Mouse (Mus musculus) CH12.LX (cell line): Measurements from ENCODE around the gene Sema3c. TPM values are rescaled to one million over a fixed set of nuclear protein-coding genes. Genes with fewer than 3 reads are reported as not detected.

Experiments
- DNase-seq: peaks from one replicate; pipeline ENCODE4 v3.0.0-alpha.2; 2013; ENCODE audit errors: extremely low read depth
- H3K27ac ChIP-seq: 2 replicates; pipeline ENCODE4 v1.5.1; 2012; ENCODE audit warnings: low read depth, mild to moderate bottlenecking, control low read depth, moderate library complexity; ENCODE audit not compliant: insufficient read depth
- H3K27me3 ChIP-seq: replicated peaks from 2 replicates; pipeline ENCODE3; 2012; ENCODE audit warnings: inconsistent platforms
- H3K36me3 ChIP-seq, 2 experiments: replicated peaks in 1 of 2; 2 replicates each; pipeline versions ENCODE3 to v1.6.1; 2012; ENCODE audit warnings: inconsistent platforms in 1 of 2, low read length in 1 of 2, mild to moderate bottlenecking in 1 of 2, mixed read lengths in 1 of 2, moderate library complexity in 1 of 2; ENCODE audit not compliant: control insufficient read depth in 1 of 2, insufficient read depth in 1 of 2
- H3K4me1 ChIP-seq, 2 experiments: 2 replicates each; pipeline ENCODE4 v1.6.1; 2012; ENCODE audit warnings: inconsistent platforms in 1 of 2, moderate library complexity in 1 of 2; ENCODE audit not compliant: insufficient read depth in 2 of 2, control insufficient read depth in 1 of 2
- H3K4me2 ChIP-seq: 2 replicates; pipeline ENCODE4 v1.6.1; 2012; ENCODE audit warnings: low read depth, mild to moderate bottlenecking, control low read depth; ENCODE audit not compliant: poor library complexity, insufficient read depth, severe bottlenecking
- H3K4me3 ChIP-seq, 3 experiments: fragments of 150-350 bp in 1 of 3; sonication (generic) in 1 of 3; replicated peaks in 1 of 3; 2 replicates each; pipeline versions ENCODE3 to v1.5.1; 2011 to 2012; ENCODE audit warnings: low read depth in 2 of 3, low read length in 2 of 3, mild to moderate bottlenecking in 2 of 3, moderate library complexity in 2 of 3, control low read depth in 1 of 3, improper control_type of control experiment in 1 of 3, inconsistent platforms in 1 of 3, mixed read lengths in 1 of 3; ENCODE audit not compliant: poor library complexity in 1 of 3
- H3K79me2 ChIP-seq: replicated peaks from 2 replicates; pipeline ENCODE4 v1.6.1; 2012; ENCODE audit warnings: mild to moderate bottlenecking, moderate library complexity; ENCODE audit not compliant: control insufficient read depth, poor library complexity, insufficient read depth, severe bottlenecking; ENCODE audit errors: extremely low read depth
- H3K9ac ChIP-seq: 2 replicates; pipeline ENCODE4 v1.6.1; 2012; ENCODE audit warnings: low read depth, mild to moderate bottlenecking, control low read depth, moderate library complexity; ENCODE audit not compliant: insufficient read depth
- H3K9me3 ChIP-seq: replicated peaks from 2 replicates; pipeline ENCODE3; 2012; ENCODE audit warnings: low read length, inconsistent platforms, mixed read lengths
- BHLHE40 ChIP-seq: IDR thresholded peaks from 2 replicates; pipeline ENCODE4 v1.6.1; 2011; ENCODE audit warnings: mild to moderate bottlenecking, low read depth, low read length, improper control_type of control experiment
- CHD1 ChIP-seq: IDR thresholded peaks from 2 replicates; pipeline ENCODE4 v1.6.1; 2012; ENCODE audit warnings: low read depth, low read length, improper control_type of control experiment, inconsistent platforms
- CHD2 ChIP-seq: IDR thresholded peaks from 2 replicates; pipeline ENCODE4 v1.6.1; 2011; ENCODE audit warnings: low read length, improper control_type of control experiment
- E2F4 ChIP-seq: IDR thresholded peaks from 2 replicates; pipeline ENCODE4 v1.6.1; 2011; ENCODE audit warnings: low read depth, low read length, improper control_type of control experiment; ENCODE audit not compliant: insufficient replicate concordance
- EP300 ChIP-seq: IDR thresholded peaks from 2 replicates; pipeline ENCODE4 v1.6.1; 2011; ENCODE audit warnings: low read length, improper control_type of control experiment
- HCFC1 ChIP-seq: IDR thresholded peaks from 2 replicates; pipeline ENCODE4 v1.6.1; 2012; ENCODE audit warnings: low read depth, mild to moderate bottlenecking, inconsistent platforms, low read length, improper control_type of control experiment
- IRF4 ChIP-seq: IDR thresholded peaks from 2 replicates; pipeline ENCODE4 v1.6.1; 2014; ENCODE audit warnings: low read depth, mild to moderate bottlenecking, inconsistent platforms, low read length, improper control_type of control experiment
- JUN ChIP-seq: IDR thresholded peaks from 2 replicates; pipeline ENCODE4 v1.6.1; 2011; ENCODE audit warnings: low read depth, mild to moderate bottlenecking, low read length, improper control_type of control experiment, moderate library complexity; ENCODE audit not compliant: insufficient read depth
- KAT2A ChIP-seq: IDR thresholded peaks from 2 replicates; pipeline ENCODE4 v1.6.1; 2012; ENCODE audit warnings: low read length, improper control_type of control experiment, inconsistent platforms; ENCODE audit not compliant: insufficient replicate concordance
- MAX ChIP-seq: IDR thresholded peaks from 2 replicates; pipeline ENCODE4 v1.6.1; 2011; ENCODE audit warnings: low read length, improper control_type of control experiment
- MAZ ChIP-seq: IDR thresholded peaks from 2 replicates; pipeline ENCODE4 v1.6.1; 2012; ENCODE audit warnings: low read depth, mild to moderate bottlenecking, inconsistent platforms, low read length, improper control_type of control experiment, moderate library complexity
- MEF2A ChIP-seq: IDR thresholded peaks from 2 replicates; pipeline ENCODE4 v1.6.1; 2014; ENCODE audit warnings: low read depth, mild to moderate bottlenecking, inconsistent platforms, low read length, improper control_type of control experiment, borderline replicate concordance
- MXI1 ChIP-seq: IDR thresholded peaks from 2 replicates; pipeline ENCODE4 v1.6.1; 2011; ENCODE audit warnings: mild to moderate bottlenecking, low read depth, low read length, improper control_type of control experiment
- NELFE ChIP-seq: IDR thresholded peaks from 2 replicates; pipeline ENCODE4 v1.6.1; 2011; ENCODE audit warnings: low read depth, low read length, improper control_type of control experiment
- RAD21 ChIP-seq: IDR thresholded peaks from 2 replicates; pipeline ENCODE4 v1.6.1; 2011; ENCODE audit warnings: low read depth, mild to moderate bottlenecking, low read length, improper control_type of control experiment, moderate library complexity
- SIN3A ChIP-seq: IDR thresholded peaks from 2 replicates; pipeline ENCODE4 v1.6.1; 2012; ENCODE audit warnings: low read length, improper control_type of control experiment, inconsistent platforms
- SMC3 ChIP-seq: IDR thresholded peaks from 2 replicates; pipeline ENCODE4 v1.6.1; 2011; ENCODE audit warnings: low read depth, low read length, improper control_type of control experiment
- TBP ChIP-seq: conservative IDR thresholded peaks from 2 replicates; pipeline ENCODE4 v1.6.1; 2011; ENCODE audit warnings: low read depth, low read length, improper control_type of control experiment
- TCF12 ChIP-seq: IDR thresholded peaks from 2 replicates; pipeline ENCODE4 v1.6.1; 2014; ENCODE audit warnings: low read depth, mild to moderate bottlenecking, inconsistent platforms, low read length, improper control_type of control experiment
- UBTF ChIP-seq: IDR thresholded peaks from 2 replicates; pipeline ENCODE4 v1.6.1; 2012; ENCODE audit warnings: low read depth, mild to moderate bottlenecking, inconsistent platforms, low read length, improper control_type of control experiment, moderate library complexity
- USF2 ChIP-seq: conservative IDR thresholded peaks from 2 replicates; pipeline ENCODE4 v1.6.1; 2011; ENCODE audit warnings: low read depth, low read length, improper control_type of control experiment
- ZC3H11A ChIP-seq: IDR thresholded peaks from 2 replicates; pipeline ENCODE4 v1.6.1; 2012; ENCODE audit warnings: low read depth, mild to moderate bottlenecking, inconsistent platforms, low read length, improper control_type of control experiment
- ZKSCAN1 ChIP-seq: IDR thresholded peaks from 2 replicates; pipeline ENCODE4 v1.6.1; 2012; ENCODE audit warnings: low read depth, inconsistent platforms, low read length, improper control_type of control experiment, borderline replicate concordance
- ZMIZ1 ChIP-seq: IDR thresholded peaks from 2 replicates; pipeline ENCODE4 v1.6.1; 2012; ENCODE audit warnings: low read depth, mild to moderate bottlenecking, inconsistent platforms, low read length, improper control_type of control experiment
- ZNF384 ChIP-seq: IDR thresholded peaks from 2 replicates; pipeline ENCODE4 v1.6.1; 2012; ENCODE audit warnings: low read depth, low read length, improper control_type of control experiment, inconsistent platforms
- dilution Hi-C: fragments of 300-500 bp; cut with MboI; formaldehyde crosslinking; loops from 2 replicates; pipeline ENCODE4 v1.14.3; 2020; ENCODE audit warnings: low sequenced_read_pairs; ENCODE audit not compliant: extremely low pct_unique_long_range_greater_than_20kb, extremely low pct_ligation_motif_present
- in situ Hi-C: fragments of 300-500 bp; cut with MboI; formaldehyde crosslinking; loops from 3 replicates; pipeline ENCODE4 v1.14.3; 2019; ENCODE audit warnings: low sequenced_read_pairs, low pct_ligation_motif_present, low pct_unique_long_range_greater_than_20kb, mixed read lengths
- polyA plus RNA-seq: library from polyadenylated mRNA; unstranded; fragments of >175 nt; gene quantifications from 2 replicates; pipeline ENCODE4 v1.2.1, GENCODE M21; 2012; ENCODE audit warnings: low read depth; ENCODE audit not compliant: insufficient read length
- total RNA-seq, 2 experiments: library from RNA; depleted of rRNA; stranded (reverse); fragments of 300-350 nt in 1 of 2; fragments of >200 nt in 1 of 2; gene quantifications; 2 replicates each; pipeline ENCODE4 v1.2.3; 2012 to 2014

The Sema3c gene
- total and polyA plus RNA-seq, 3 experiments: not detected

DNA sequence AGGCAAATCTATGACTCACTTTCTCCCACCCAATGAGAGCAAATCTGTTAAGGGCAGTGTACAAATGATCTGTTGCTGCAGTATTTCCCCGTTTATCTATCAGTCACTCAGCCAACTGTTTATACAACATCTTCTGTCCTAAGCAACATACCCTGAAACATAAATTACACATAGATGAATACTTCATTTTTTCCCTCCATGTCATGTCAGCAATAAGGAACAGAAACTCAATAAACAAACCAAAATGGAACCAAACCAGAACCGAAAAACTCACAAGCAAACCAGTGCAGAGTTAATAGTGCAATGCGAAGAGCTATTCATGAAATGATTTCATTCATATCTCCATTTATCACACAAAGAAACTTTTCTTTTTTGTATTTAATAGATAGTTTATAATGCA, 17.8 kb downstream of the Sema3c start:
- no peaks in the 10 kb centered on the region for H3K36me3 ChIP-seq
- DNase-seq: peak; percentile 17
- no peak overlapping the region for H3K4me3 ChIP-seq
- dilution Hi-C loops: no loop called here
- no peak overlapping the region for H3K9ac ChIP-seq
- peaks cover 0 to 4% of the 10 kb centered on the region in 2 experiments; a peak in 1 of 4 replicates for H3K4me1 ChIP-seq
- H3K27me3 ChIP-seq: no peaks in the 10 kb centered on the region
- in situ Hi-C loops: no loop called here
- H3K9me3 ChIP-seq: no peaks in the 10 kb centered on the region
- no peaks in the 10 kb centered on the region for H3K79me2 ChIP-seq
- no peak for TF ChIP-seq E2F4
- no peak for TF ChIP-seq NELFE
- no peak for TF ChIP-seq MEF2A
- TF ChIP-seq IRF4: peak; percentile 58
- no peak for TF ChIP-seq BHLHE40
- 0 out of 2 replicates have a peak, but pooled peaks have one; percentile 3 for TF ChIP-seq JUN
- TF ChIP-seq EP300: peak; percentile 64
- no peak overlapping the region for H3K4me2 ChIP-seq
- H3K27ac ChIP-seq: no peak overlapping the region

DNA sequence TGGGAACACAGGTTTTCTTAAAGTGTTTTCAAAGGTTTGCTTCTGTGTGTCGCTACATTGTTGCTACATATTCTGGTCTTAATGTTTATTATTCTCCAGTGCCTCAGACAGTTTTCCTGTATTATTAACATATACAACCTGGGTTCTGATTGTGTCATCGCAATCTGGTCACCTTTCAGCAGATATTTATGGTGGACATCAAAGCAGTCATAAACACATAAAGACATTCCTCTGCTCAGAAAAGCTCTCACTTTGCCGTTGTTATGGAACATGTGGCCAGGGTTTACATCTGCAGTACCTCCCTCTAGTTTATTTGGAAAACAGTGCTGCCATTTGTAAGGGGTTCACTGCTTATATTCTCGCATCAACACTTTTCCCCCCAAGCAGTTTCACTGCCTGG, 27.6 kb downstream of the Sema3c start:
- no peaks in the 10 kb centered on the region for H3K79me2 ChIP-seq
- no peak overlapping the region for H3K4me2 ChIP-seq
- in situ Hi-C loops: no loop called here
- DNase-seq: no peak
- no peak for TF ChIP-seq MAZ
- TF ChIP-seq ZKSCAN1: no peak
- TF ChIP-seq CHD1: no peak
- no peak for TF ChIP-seq EP300
- TF ChIP-seq RAD21: no peak
- TF ChIP-seq ZMIZ1: no peak
- no peak for TF ChIP-seq ZNF384
- no peak for TF ChIP-seq CHD2
- TF ChIP-seq KAT2A: no peak
- TF ChIP-seq SMC3: no peak
- no peak for TF ChIP-seq UBTF
- no peak for TF ChIP-seq ZC3H11A
- TF ChIP-seq MAX: no peak
- no peak for TF ChIP-seq HCFC1
- no peak for TF ChIP-seq USF2
- no peak for TF ChIP-seq TCF12
- no peak for TF ChIP-seq MXI1
- no peak for TF ChIP-seq SIN3A
- TF ChIP-seq TBP: no peak
- TF ChIP-seq JUN: no peak
- dilution Hi-C loops: no loop called here
- H3K4me1 ChIP-seq: no peaks in the 10 kb centered on the region
- H3K27me3 ChIP-seq: no peaks in the 10 kb centered on the region
- no peaks in the 10 kb centered on the region for H3K36me3 ChIP-seq
- H3K4me3 ChIP-seq: no peak overlapping the region
- no peaks in the 10 kb centered on the region for H3K9me3 ChIP-seq
- H3K27ac ChIP-seq: no peak overlapping the region
- H3K9ac ChIP-seq: no peak overlapping the region
